Mouse (Mus musculus) neutrophil, adult 83 days (primary cell): ENCODE measurements around the gene Cd300ld2. TPM values are rescaled to one million over a fixed set of nuclear protein-coding genes. Genes with fewer than 3 reads are reported as not detected.

Experiments used
- total RNA-seq, 2 experiments: library from RNA; stranded (reverse); gene quantifications; one replicate each; pipeline ENCODE4 v1.2.4; 2023

Cd300ld2 gene
- total RNA-seq = not detected

DNA sequence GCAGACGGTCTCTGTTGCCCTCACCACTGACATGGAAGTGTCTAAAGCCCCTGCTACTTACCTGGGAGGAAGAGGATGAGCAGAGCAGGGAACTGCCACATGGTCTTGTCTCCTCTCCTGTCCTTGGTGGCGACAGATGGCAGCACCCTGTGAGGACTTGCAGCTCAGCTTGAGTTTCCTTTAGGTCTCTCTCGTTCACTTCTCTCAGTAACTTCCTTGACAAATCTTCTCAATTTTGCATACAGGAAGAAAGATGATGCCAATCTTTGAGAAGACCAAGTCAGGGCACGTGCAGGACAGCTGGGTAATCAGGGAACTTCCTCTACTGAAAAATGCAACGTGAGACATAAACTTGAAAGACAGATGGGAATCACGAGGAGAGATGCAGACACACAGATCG is at the start of gene Cd300ld2:
Gene Cd300ld2 (minus strand): TSS at position 101 of the 400 bp plus-strand sequence.

DNA sequence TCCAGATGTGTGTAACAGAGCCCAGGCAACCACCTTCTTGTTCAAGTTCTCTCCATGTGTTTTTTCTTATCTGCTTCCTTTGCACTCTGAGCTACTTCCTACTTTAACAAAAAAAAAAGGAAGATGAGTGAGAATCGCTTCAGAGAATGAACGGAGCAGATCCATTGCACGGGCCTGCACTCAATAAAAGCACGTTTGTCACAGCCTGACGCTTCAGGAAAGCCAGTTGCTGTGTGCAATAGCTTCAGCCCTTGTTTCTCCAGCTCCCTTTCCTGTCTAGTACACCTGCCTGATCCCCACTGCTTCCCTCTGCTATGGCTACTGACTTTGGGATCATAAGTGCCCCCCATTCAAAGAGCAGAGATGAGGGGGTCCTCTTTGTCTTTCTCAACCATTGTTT is 46.1 kb upstream of the Cd300ld2 start, which contains the start of gene Cd300e:
Gene Cd300e (minus strand): TSS at position 101 of the 400 bp plus-strand sequence.

DNA sequence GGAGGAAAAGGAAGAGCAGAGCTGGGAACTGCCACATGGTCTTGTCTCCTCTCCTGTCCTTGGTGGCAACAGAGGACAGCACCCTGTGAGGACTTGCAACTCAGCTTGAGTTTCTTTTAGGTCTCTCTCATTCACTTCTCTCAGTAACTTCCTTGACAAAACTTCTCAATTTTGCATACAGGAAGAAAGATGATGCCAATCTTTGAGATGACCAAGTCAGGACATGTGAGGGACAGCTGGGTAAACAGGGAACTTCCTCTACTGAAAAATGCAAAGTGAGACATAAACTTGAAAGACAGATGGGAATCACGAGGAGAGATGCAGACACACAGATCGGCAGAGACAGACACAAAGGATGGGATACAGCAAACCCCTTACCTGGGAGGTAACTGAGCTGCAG is 32.3 kb upstream of the Cd300ld2 start, which contains the start of gene Cd300ld3:
Gene Cd300ld3 (minus strand): TSS at position 151 of the 400 bp plus-strand sequence.

DNA sequence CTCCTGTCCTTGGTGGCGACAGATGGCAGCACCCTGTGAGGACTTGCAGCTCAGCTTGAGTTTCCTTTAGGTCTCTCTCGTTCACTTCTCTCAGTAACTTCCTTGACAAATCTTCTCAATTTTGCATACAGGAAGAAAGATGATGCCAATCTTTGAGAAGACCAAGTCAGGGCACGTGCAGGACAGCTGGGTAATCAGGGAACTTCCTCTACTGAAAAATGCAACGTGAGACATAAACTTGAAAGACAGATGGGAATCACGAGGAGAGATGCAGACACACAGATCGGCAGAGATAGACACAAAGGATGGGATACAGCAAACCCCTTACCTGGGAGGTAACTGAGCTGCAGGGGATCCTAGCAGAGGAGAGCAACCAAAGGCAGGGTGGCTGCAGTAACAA is 21.7 kb upstream of the Cd300ld2 start, which contains the start of gene Cd300ld5:
Gene Cd300ld5 (minus strand): TSS at position 101 of the 400 bp plus-strand sequence.

DNA sequence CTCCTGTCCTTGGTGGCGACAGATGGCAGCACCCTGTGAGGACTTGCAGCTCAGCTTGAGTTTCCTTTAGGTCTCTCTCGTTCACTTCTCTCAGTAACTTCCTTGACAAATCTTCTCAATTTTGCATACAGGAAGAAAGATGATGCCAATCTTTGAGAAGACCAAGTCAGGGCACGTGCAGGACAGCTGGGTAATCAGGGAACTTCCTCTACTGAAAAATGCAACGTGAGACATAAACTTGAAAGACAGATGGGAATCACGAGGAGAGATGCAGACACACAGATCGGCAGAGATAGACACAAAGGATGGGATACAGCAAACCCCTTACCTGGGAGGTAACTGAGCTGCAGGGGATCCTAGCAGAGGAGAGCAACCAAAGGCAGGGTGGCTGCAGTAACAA is 10.9 kb upstream of the Cd300ld2 start, which contains the start of gene Cd300ld4:
Gene Cd300ld4 (minus strand): TSS at position 101 of the 400 bp plus-strand sequence.

DNA sequence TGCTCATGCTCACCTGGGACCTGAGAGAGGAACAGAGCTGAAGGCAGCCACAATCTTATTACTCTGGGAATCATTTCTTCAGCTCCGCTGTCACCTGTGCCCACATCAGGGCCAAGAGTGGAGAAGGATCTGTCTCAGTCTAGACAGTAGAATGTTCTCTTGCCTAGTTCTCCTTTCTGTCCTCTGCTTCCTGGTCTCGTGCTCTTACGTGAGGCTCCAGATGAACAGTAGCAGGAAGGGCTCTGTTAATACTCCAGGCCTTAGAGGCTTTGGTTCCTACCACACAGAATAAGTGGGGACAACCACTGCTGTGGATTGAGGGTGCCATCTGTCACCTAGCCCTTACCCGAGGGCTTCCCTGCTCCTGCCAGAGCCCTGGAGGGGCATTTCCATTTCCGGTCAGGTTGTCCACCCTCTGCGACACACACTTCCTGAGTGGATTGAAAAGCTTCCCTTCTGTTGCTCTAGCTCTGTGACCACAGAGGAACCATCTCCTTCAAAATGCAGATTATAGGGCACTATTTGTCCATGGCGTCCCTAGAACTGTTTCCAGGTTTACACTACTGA is 14.4 kb downstream of the Cd300ld2 start, which contains the start of gene Cd300c2:
Gene Cd300c2 (minus strand): TSS at position 407 of the 567 bp plus-strand sequence.

DNA sequence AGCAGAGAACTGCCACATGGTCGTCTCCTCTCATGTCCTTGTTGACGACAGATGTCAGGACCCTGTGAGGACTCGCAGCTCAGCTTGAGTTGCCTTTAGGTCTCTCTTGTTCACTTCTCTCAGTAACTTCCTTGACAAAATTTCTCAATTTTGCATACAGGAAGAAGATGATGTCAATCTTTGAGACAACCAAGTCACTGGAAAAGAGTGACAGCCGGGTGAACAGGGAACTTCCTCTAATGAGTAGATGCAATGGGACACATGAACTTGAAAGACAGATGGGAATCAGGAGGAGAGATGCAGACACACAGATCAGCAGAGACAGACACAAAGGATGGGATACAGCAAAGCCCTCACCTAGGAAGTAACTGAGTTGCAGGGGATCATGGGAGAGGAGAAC is 26.2 kb downstream of the Cd300ld2 start, which contains the start of gene Cd300ld:
Gene Cd300ld (minus strand): TSS at position 130 of the 400 bp plus-strand sequence.

DNA sequence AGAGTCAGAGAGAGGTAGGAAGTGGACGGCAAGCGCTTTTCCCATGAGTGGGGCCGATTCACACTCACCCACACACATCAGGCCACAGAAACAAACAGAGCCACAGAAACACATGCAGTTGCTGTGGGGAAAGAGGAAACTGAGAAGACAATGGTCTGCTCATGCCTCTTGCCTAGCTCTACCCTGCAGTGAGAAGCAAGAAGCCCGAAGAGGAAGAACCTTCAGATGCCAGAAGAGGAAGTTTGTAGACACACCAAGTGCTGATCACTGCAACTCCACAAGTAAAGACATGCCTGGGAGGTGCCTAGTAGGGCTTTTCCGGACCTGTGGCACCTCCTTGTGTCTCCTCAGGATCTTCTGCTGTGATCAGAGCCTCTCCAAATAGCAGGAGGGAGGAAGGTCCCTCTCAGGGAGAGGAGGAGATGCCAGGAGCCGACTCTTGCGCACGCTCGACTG is 47.2 kb downstream of the Cd300ld2 start, which contains the start of gene Cd300c:
Gene Cd300c (minus strand): TSS at position 406 of the 456 bp plus-strand sequence.

Other genes starting within 250 kb of the Cd300ld2 start
- gene Btbd17, start 220.2 kb downstream of the Cd300ld2 start, total RNA-seq = not detected
- not detected for gene Gpr142, start 217.3 kb downstream of the Cd300ld2 start, total RNA-seq
- gene Gprc5c, start 165.0 kb downstream of the Cd300ld2 start, total RNA-seq = 1 to 10 TPM; 2.4 to 4.4 TPM
- 10 to 100 TPM; 51.7 to 56.5 TPM for gene Cd300a, start 126.2 kb downstream of the Cd300ld2 start, total RNA-seq
- gene Cd300lb, start 81.8 kb downstream of the Cd300ld2 start, total RNA-seq = 100 to 1,000 TPM; 126 to 137 TPM
- gene Cd300c, start 47.0 kb downstream of the Cd300ld2 start, total RNA-seq = under 1 TPM in 1 of 2 experiments, not detected in 1; 0.64 TPM
- 10 to 100 TPM; 70.2 to 85.4 TPM for gene Cd300ld, start 26.3 kb downstream of the Cd300ld2 start, total RNA-seq
- gene Cd300c2, start 14.3 kb downstream of the Cd300ld2 start, total RNA-seq = 10 to 100 TPM; 66.6 to 67.8 TPM
- gene Cd300ld4, start 10.8 kb upstream of the Cd300ld2 start, total RNA-seq = not detected
- 10 to 100 TPM in 1 of 2 experiments, 1 to 10 TPM in 1; 9.3 to 19.0 TPM for gene Cd300ld5, start 21.6 kb upstream of the Cd300ld2 start, total RNA-seq
- 10 to 100 TPM in 1 of 2 experiments, 1 to 10 TPM in 1; 9.5 to 21.5 TPM for gene Cd300ld3, start 32.2 kb upstream of the Cd300ld2 start, total RNA-seq
- 1 to 10 TPM in 1 of 2 experiments, under 1 TPM in 1; 0.90 to 1.7 TPM for gene Cd300e, start 46.0 kb upstream of the Cd300ld2 start, total RNA-seq
- gene Rab37, start 75.2 kb upstream of the Cd300ld2 start, total RNA-seq = 10 to 100 TPM; 11.4 to 12.6 TPM
- 100 to 1,000 TPM; 160 to 201 TPM for gene Cd300lf, start 117.8 kb upstream of the Cd300ld2 start, total RNA-seq
- 100 to 1,000 TPM; 142 to 143 TPM for gene Slc9a3r1, start 147.1 kb upstream of the Cd300ld2 start, total RNA-seq
- 10 to 100 TPM; 30.4 to 33.7 TPM for gene Tmem104, start 171.3 kb upstream of the Cd300ld2 start, total RNA-seq
- 10 to 100 TPM; 16.8 to 22.0 TPM for gene Nat9, start 171.7 kb upstream of the Cd300ld2 start, total RNA-seq